In genomic region chr2:150099618-150100017, GRCm38 (mm10) we compare ENCODE assay signal across 8 mouse cellular contexts. TPM values are rescaled to one million over a fixed set of nuclear protein-coding genes. Genes with fewer than 3 reads are reported as not detected.
DNase-seq lines count a peak whose midpoint lies in the region; ATAC-seq and TF ChIP-seq lines count a peak whose summit lies in the region.
"Not testable (repeated sequence)": the region's sequence is repeated elsewhere in the genome, so short reads cannot be mapped to it uniquely, and the experiment has no call there.

No protein-coding gene starts in this region.

- H3K36me3 ChIP-seq in kidney, postnatal 0 days (ENCODE audit: insufficient read depth, low read length); midbrain, embryonic 14.5 days (ENCODE audit: control insufficient read depth, insufficient read depth, low read length): not testable (repeated sequence)

- not testable (repeated sequence) for H3K27ac ChIP-seq in kidney, postnatal 0 days; midbrain, embryonic 14.5 days (replicated peaks; ENCODE audit: low read depth, low read length)

- H3K4me2 ChIP-seq in kidney, postnatal 0 days (ENCODE audit: low read length); midbrain, embryonic 14.5 days (ENCODE audit: low read length): not testable (repeated sequence)

- not testable (repeated sequence) for H3K9ac ChIP-seq in kidney, postnatal 0 days (ENCODE audit: low read depth, low read length); midbrain, embryonic 14.5 days (replicated peaks; ENCODE audit: low read length)

- 5% methylated on average over 2 of the region's 2 CpGs for WGBS in kidney, postnatal 0 days
- WGBS in midbrain, embryonic 14.5 days, result 30% methylated on average over 2 of the region's 2 CpGs

- H3K27me3 ChIP-seq in kidney, postnatal 0 days (ENCODE audit: insufficient read depth, low read length); midbrain, embryonic 14.5 days (ENCODE audit: control insufficient read depth, insufficient read depth, low read length): not testable (repeated sequence)

- TF ChIP-seq CTCF in kidney, postnatal 0 days (IDR thresholded peaks at IDR 0.05; ENCODE audit: low read depth), result peak; percentile 63

- not testable (repeated sequence) for H3K9me3 ChIP-seq in kidney, postnatal 0 days (replicated peaks; ENCODE audit: low read length); midbrain, embryonic 14.5 days (ENCODE audit: control insufficient read depth, low read length)

- not testable (repeated sequence) for H3K4me3 ChIP-seq in kidney, postnatal 0 days (replicated peaks; ENCODE audit: low read depth, low read length); midbrain, embryonic 14.5 days (replicated peaks; ENCODE audit: low read depth, low read length)

- DNase-seq in A20 (ENCODE audit: low read depth, low spot score), result peak; percentile 40
- DNase-seq in adrenal gland, adult 2 months, result peak; percentile 9
- peak; percentile 67 for DNase-seq in embryo, embryonic 10.5 days (ENCODE audit: low spot score)
- peak; percentile 1 for DNase-seq in gastrocnemius, adult 18-20 months (ENCODE audit: low spot score)
- DNase-seq in kidney, postnatal 0 days (ENCODE audit: low spot score), result peak; percentile 78
- DNase-seq in left cerebral cortex, postnatal 25 days (ENCODE audit: low spot score in 2 of 2), result peak; percentile 54 to 77
- peak; percentile 89 for DNase-seq in midbrain, embryonic 14.5 days
- peak; percentile 20 for DNase-seq in right cerebral cortex, postnatal 14 days

- intact Hi-C loops in left cerebral cortex, postnatal 25 days (cut with DNase I), result loop anchor here (1.0 to 2.0 kb wide), 2 partner anchors 677 to 749 kb away; no protein-coding TSS in a partner anchor

- ATAC-seq in kidney, postnatal 0 days (replicated peaks; ENCODE audit: low FRiP score, low read depth), result not testable (repeated sequence)
- ATAC-seq in midbrain, embryonic 14.5 days (ENCODE audit: low FRiP score, low TSS enrichment), result peak; percentile 40; the same call in 1 of the 2 replicates

- H3K4me1 ChIP-seq in kidney, postnatal 0 days (replicated peaks; ENCODE audit: insufficient read depth, low read length); midbrain, embryonic 14.5 days (ENCODE audit: control insufficient read depth, insufficient read depth, low read length): not testable (repeated sequence)

RNA-seq across cellular contexts. Expression of gene Zfp120, which starts 36.9 kb away (rescaled TPM):
- total RNA-seq in adrenal gland, adult 2 months (2021), result 1 to 10 TPM; 4.7 to 7.4 TPM
- 0.36 and 0.61 TPM in 2 replicates for polyA plus RNA-seq in adrenal gland, adult 2 months (2012; rRNA removed)
- 1 to 10 TPM; 5.9 to 6.6 TPM for total RNA-seq in gastrocnemius, adult 18-20 months (2021)
- polyA plus RNA-seq in kidney, postnatal 0 days (2015; fragmentation: Nextera tagmentation; extraction: Ambion mirVana), result 7.8 and 8.0 TPM in 2 replicates
- total RNA-seq in left cerebral cortex, postnatal 25 days (2021), result 10 to 100 TPM in 1 of 2 experiments, 1 to 10 TPM in 1; 9.3 to 10.7 TPM
- 13.2 and 15.8 TPM in 2 replicates for polyA plus RNA-seq in midbrain, embryonic 14.5 days (2014; fragmentation: Nextera tagmentation; extraction: Ambion mirVana)

Comparison
In these comparisons a context has a peak if more than half of its experiments do, and no peak if none do; other contexts are left out.
1. DNase-seq: peak in every context shown above with its lines; median percentile 89 in midbrain, embryonic 14.5 days; 78 in kidney, postnatal 0 days; 67 in embryo, embryonic 10.5 days; 66 in left cerebral cortex, postnatal 25 days; 40 in A20; 20 in right cerebral cortex, postnatal 14 days; 9 in adrenal gland, adult 2 months; 1 in gastrocnemius, adult 18-20 months.